Mouse (Mus musculus) spleen, adult 18-20 months (tissue): ENCODE data around the gene Bbs10.

ENCODE experiments used
- DNase-seq, 2 experiments: peaks; one replicate each; pipeline ENCODE4 v3.0.0; 2022; ENCODE audit warnings: mixed read lengths in 2 of 2

Gene Bbs10

GRCm38 (mm10) chr10:111298140-111299098, at the start of gene Bbs10:
Gene Bbs10 (plus strand): TSS chr10:111298679.
- peak; percentile 83 to 94 for DNase-seq

DNA sequence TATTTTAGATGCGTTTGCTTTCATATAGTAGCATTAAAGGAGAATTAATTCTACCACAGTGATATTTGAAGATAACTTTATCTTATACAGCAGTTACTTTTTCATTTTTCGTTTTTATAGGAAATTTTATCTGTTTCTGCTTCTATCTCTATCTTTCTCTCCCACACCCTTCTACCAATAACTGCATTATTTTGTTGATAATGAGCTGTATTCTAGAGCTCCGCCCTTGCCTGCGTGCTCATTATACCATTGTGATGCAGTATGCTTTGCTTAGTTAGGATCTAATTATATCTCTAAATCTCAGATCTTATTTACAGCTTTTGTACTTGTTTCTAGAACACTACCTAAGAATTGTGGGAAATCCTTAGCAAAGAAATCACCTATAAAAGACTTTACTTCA, 48.3 kb upstream of the Bbs10 start:
- no peak for DNase-seq

DNA sequence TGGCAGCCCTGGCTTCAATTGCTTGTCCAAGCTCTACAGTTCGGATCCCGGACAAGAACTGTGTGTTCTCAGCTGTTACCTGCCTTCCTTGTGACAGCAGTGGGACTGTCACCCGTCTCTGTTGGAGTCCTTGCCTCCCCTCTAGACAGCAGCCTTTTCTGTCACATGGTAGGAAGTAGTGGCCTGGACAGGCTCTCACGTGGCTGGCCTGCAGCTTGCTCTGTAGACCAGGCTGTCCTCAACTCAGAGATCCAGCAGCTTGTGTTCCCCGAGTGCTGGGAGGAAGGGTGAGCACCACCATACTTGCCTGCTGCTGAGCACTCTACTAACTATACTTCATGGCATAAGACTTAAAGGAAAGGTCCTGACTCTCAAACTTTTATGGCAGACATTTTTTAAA, 46.8 kb upstream of the Bbs10 start:
- no peak for DNase-seq

DNA sequence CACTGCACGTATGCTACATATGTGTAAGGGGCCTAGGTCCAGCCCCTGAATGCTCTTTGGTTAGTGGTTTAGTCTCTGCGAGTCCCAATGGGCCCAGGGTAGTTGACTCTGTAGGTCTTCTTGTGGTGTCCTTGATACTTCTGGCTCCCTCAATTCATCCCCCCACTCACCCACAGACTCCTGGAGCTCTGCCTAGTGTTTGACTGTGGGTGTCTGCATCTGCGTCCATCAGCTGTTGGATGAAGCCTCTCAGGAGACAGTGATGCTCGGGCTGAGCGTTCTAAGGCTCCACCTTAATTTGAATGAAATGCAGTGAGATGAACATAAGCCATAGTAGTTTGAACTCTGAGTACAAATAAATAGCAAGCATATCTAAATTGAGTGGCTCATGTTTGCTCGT, 43.3 kb upstream of the Bbs10 start:
- no peak for DNase-seq

- no peak for DNase-seq
These were observed 42.3 kb upstream of the Bbs10 start for GRCm38 (mm10) chr10:111256156-111256555.

DNA sequence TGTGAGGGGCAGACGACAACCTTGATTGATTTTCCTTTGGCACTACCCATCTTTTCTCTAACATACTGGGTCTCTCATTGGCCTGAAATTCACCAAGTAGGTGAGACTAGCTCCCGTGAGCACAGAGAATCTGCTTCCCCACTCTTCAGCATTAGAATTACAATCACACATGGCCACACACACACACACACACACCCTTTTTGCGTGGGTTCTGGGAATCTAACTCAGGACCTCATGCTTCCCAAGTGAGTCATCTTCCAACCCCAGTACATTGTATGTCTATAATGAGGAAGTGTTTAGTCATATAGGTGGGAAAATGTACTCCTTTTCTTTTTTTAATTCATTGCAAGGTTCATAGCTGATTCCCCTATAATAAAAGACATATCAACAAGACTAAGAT, 41.1 kb upstream of the Bbs10 start:
- no peak for DNase-seq

DNA sequence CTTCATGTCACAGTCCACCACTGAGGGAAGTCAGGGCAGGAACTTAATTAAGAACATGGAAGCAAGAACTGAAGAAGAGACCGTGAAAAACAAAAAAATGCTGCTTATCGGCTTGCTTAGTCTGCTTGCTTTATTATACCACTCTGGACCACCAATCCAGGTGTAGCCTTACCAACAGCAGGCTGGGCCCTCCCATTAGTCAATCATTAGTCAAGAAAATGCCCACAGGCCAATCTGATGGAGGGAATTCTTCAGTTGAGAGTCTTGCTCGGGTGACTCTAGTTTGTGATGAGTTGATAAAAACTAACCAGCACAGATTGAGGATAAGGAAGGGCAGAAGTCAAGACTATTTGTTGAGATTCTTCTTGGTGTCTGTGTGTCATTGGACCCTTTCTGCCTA, 40.2 kb upstream of the Bbs10 start:
- no peak for DNase-seq

DNA sequence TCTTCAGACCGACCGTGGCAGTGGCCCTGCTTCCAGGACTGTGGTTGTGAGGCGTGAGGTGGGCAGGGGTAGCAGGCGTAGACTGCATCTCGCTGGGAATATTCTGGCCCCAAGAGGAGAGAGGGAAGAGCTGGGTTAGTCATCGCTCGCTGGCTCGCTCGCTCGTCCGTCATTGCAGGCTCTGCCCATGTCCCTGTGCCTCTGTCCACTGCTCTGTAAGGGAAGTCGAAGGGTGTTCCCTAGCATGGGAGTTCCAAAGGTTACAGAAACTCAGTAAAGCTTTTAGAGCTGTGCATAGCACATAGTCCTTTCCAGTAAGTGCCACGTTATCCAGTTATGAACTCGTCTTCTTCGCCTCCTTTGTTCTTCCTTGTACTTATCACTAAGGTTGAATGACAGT, 26.8 kb upstream of the Bbs10 start:
- no peak for DNase-seq

DNA sequence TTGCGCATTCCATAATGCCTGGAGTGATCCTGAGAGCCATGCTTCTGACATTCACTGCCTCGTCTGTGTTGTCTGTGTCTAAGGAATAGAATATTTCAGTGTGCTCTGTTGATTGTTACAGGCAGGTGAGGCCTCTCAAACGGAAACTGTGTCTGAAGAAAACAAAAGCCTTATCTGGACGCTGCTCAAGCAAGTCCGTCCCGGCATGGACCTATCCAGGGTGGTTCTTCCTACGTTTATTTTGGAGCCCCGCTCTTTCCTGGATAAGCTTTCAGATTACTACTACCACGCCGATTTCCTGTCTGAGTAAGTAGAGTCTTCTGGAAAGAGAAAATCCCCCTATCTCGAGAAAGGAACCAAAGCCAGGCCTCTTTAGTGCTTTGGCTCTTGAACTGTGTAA, 25.6 kb upstream of the Bbs10 start:
- DNase-seq: no peak

- no peak for DNase-seq
These were observed 24.9 kb upstream of the Bbs10 start for GRCm38 (mm10) chr10:111273463-111274088.

GRCm38 (mm10) chr10:111275822-111276221, 22.7 kb upstream of the Bbs10 start:
- no peak for DNase-seq

DNA sequence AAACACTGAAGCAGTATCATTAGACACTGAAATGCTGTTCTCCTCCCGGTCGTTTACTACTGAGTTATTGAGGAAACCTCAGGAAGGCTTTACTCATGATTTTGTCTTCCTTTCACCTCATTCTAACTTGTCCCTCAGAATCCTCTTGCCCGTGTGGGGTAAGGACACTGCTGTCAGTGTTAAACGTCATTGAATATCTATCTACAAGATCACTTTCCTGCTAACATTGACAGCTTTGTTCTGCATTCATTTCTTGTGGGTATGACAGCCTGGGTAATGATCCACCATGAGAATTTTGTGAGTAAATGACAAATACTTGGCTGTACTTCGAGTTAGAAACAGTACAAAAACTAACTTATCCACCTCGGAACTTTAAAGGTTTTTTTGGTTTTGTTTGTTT, 848 bp upstream of the Bbs10 start:
- DNase-seq: no peak

GRCm38 (mm10) chr10:111299591-111299990, 1.1 kb downstream of the Bbs10 start:
- no peak for DNase-seq

DNA sequence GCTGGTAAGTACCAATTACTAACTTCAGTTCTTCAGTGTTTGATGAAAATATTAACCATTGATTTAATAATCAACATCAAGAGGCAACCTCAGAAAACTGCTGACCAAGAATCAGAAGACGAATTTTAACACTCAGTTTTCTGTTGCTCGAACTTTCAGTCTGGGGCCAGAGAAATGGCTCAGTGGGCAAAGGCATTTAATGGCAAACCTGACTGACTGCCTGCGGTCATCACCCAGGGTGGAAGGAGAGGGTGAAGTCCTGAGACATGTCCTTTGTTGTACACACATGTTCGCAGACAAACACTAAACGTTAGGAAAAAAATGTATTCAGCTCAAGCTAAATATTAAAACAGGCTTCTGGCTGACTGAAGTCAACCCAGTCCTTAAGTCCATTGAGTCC, 2.6 kb downstream of the Bbs10 start:
- no peak for DNase-seq

GRCm38 (mm10) chr10:111302486-111302885, 4.0 kb downstream of the Bbs10 start:
- no peak for DNase-seq

DNA sequence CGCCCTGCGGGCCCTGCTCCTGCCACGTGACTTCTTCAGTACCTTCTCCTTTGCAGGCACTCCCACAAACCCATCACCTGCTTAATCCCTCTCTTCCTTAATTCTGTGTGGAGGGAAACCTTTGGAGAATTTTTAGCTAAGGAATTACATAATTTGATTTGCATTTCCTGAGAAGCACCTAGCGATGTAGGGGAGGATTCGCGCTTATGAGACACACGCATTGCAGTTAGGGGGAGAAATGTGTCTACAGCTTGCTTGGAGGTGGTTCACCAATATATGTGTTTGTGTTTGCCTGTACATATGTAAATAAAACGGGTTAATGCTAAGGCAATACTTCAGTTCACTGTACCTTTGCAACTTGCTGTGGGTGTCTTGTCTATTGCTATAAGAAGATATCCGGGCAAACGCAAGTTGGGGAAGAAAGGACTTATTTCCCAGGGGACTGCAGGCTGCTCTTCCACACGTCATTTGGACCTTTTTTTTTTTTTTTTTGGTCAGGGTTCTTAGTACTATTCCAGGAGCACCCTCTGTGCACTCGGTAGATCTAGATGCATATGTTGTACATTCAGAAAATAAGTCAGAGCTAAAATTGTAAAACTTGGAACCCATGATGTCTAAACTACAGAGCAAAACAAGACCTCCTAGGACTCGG, 10.5 kb downstream of the Bbs10 start:
- no peak for DNase-seq

- DNase-seq: no peak
These were observed 14.8 kb downstream of the Bbs10 start for GRCm38 (mm10) chr10:111313282-111313681.

DNA sequence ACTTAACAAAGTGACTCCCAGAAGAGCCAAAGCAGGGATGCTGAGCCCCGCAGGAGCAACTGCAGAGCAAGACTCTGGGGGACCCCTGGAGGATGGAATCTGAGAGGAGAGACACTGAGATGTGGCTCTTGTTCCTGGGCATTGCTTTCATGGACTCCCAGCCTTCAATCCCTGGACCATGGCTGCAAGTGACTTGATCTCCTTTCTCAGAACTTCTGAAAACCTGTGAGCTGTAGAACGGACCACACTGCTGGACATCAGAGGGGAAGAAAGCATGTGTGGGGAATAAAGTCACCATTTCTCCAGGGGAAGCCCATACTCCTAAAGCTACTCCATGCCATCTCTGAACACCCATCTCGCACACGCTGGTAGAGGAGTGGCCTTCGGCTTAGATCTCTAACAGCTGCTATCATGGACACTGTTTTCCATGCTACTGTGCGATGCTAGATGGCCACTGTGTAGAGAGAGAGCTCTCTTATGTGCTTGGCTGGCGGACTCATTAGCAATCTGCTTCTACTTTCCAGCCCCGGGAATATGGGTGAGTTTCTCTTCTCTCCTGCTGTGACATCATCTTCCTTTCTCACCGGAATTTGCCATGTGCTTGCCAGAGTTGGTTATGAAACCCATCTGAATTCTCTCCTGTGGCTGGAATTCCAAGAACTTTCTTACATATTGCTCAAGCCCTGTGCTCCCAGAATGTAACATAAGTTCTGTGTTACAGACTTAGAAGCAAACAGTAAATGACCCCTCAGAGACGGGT, 16.3 kb downstream of the Bbs10 start:
- no peak for DNase-seq

GRCm38 (mm10) chr10:111315940-111316339, 17.5 kb downstream of the Bbs10 start:
- DNase-seq: no peak

DNA sequence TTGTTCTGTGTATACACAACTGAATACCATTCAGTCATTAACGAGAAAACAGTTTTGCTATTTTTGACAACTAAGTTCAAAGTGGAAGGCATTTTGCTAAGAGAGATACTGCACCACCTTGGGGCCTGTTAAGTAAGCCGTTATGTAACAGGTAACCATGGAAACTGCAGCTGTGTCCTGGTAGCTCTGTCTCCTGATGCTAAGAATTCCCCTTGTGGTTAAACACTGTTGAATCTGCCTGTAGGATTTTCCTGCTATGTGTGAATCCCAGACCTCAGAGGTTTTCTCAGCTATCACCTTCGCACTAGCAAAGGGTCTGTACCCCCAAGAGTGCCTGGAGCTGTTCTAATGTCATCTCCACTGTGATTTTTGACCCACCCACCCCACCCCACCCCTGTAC, 19.5 kb downstream of the Bbs10 start:
- no peak for DNase-seq

DNA sequence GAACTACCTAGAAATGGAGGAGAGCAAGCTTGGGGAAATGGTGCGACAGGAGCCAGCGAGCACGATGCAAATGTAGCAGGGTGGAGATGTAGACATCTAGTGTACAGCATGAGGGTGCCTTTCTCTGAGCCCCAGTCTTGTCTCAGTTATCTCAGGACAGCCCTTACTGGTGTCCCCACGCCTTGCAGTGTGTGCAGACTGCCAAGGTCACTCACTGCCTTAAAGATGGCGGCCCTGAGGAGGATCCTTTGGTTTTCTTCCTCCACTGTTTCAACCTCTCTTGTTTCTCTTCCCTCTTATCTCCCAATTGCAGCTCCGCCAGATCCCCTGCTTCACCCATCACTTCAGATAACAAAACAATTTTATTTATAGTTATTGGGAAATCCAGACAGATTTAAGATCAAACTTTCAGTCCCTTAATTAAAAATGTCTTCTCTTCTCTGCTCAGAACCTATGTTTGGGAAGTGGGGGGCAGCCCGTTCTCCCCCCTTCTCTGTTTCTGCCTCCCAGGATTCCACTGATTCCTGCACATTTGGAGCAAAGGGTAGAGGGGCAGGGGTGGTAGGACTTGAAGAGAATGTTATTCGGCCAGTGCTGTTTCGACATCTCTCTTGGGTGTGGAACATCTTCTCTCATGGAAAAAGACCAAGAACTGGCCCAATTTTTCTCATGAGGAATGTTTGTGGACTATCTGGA, 20.5 kb downstream of the Bbs10 start:
- DNase-seq: no peak

GRCm38 (mm10) chr10:111320579-111320978, 22.1 kb downstream of the Bbs10 start:
- no peak for DNase-seq
